Mouse (Mus musculus) C2C12 (cell line): ENCODE measurements around the gene Gm49405. TPM values are rescaled to one million over a fixed set of nuclear protein-coding genes. Genes with fewer than 3 reads are reported as not detected.
"Not testable (repeated sequence)": the region's sequence is repeated elsewhere in the genome, so short reads cannot be mapped to it uniquely, and the experiment has no call there.

Experiments used
- H3K27me3 ChIP-seq: one replicate; pipeline ENCODE4 v1.6.1; 2011; ENCODE audit not compliant: control insufficient read depth, insufficient read depth, insufficient read length
- H3K36me3 ChIP-seq: one replicate; pipeline ENCODE4 v1.6.1; 2011; ENCODE audit not compliant: control insufficient read depth, insufficient read depth
- H3K4me3 ChIP-seq: one replicate; pipeline ENCODE4 v1.5.1; 2011; ENCODE audit warnings: mild to moderate bottlenecking, control low read depth; ENCODE audit not compliant: poor library complexity, insufficient read depth, severe bottlenecking
- H3K79me2 ChIP-seq: one replicate; pipeline ENCODE4 v1.6.1; 2011; ENCODE audit not compliant: control insufficient read depth, insufficient read depth
- H3K79me3 ChIP-seq: one replicate; pipeline ENCODE4 v1.6.1; 2011; ENCODE audit warnings: low read depth, control low read depth
- H3ac ChIP-seq: one replicate; pipeline ENCODE3; 2011; ENCODE audit warnings: low read depth; ENCODE audit not compliant: control insufficient read depth, insufficient read length
- CEBPB ChIP-seq: IDR thresholded peaks from one replicate; pipeline ENCODE4 v1.6.1; 2011; ENCODE audit warnings: low read depth, mild to moderate bottlenecking, control low read depth, moderate library complexity
- CTCF ChIP-seq: IDR thresholded peaks from one replicate; pipeline ENCODE4 v1.5.1; 2011; ENCODE audit not compliant: control insufficient read depth, insufficient read depth, insufficient read length
- FOSL1 ChIP-seq: IDR thresholded peaks from one replicate; pipeline ENCODE4 v1.8.0; 2011; ENCODE audit warnings: mild to moderate bottlenecking, low read length; ENCODE audit not compliant: poor library complexity, insufficient read depth, severe bottlenecking
- MAX ChIP-seq: IDR thresholded peaks from one replicate; pipeline ENCODE4 v1.6.1; 2011; ENCODE audit warnings: mild to moderate bottlenecking, control low read depth
- MYOD1 ChIP-seq: IDR thresholded peaks from one replicate; pipeline ENCODE4 v1.6.1; 2011; ENCODE audit warnings: low read depth; ENCODE audit not compliant: control insufficient read depth, insufficient read length
- MYOG ChIP-seq: IDR thresholded peaks from one replicate; pipeline ENCODE4 v1.6.1; 2011; ENCODE audit not compliant: control insufficient read depth, insufficient read length; ENCODE audit errors: extremely low read depth
- USF1 ChIP-seq: IDR thresholded peaks from one replicate; pipeline ENCODE4 v1.6.1; 2011; ENCODE audit warnings: low read depth, mild to moderate bottlenecking, control low read depth, moderate library complexity
- long read RNA-seq, 2 experiments: library from polyadenylated mRNA; unstranded; transcript quantifications; one replicate each; pipeline ENCODE4 v2.0.0; 2019 to 2020
- polyA plus RNA-seq: library from polyadenylated mRNA; unstranded; fragments of >200 nt; fragmentation: generic; extraction: Trizol; gene quantifications from one replicate; pipeline ENCODE4 v1.2.1, GENCODE M21; 2012; ENCODE audit warnings: missing spikeins

Gene Gm49405
- 0.28 TPM for polyA plus RNA-seq
- long read RNA-seq, experiment 1, result 0 reads
- long read RNA-seq, experiment 2, partial matches to known transcripts, result 0 of 1 reads
- long read RNA-seq, experiment 2, other reads (novel, unspliced or antisense), result 0 of 1 reads

DNA sequence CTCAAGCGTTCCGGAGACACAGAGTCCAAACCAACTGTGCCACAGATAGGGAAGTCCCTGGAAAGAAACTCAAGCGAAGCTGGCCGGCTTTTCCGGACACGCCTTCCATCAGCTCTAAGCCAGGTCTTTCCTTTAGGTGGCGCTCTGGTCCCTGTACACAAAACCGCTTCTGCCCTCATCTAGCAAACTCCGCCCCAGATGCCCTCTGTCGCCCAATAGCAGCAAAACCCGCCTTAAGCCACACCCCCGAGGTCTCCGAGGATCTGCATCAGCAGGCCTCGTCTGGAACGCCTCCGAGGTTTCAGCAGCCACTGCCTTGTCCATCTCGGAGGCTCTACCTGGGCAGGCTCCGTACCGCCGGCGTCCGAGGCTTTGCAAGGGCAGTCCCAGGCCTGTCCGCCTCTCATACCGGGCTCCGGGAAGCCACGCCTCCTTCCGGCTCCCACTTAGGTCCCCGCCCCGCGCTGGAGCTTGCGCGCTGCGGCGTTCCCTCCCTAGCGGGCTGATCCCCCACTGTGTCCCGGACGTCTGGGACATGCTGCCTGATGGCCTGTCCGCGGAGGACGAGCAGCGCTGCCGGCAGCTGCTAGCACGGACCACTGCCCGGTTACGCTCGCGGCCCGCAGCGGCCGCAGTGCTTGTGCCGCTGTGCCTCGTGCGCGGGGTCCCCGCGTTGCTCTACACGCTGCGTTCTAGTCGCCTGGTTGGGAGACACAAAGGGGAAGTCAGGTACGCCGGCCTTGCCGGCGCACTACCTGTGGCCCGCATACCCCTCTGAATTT, at the start of gene Gm49405, which contains the start of gene Nudt8:
Gm49405 (plus strand) TSS at position 508 of the 782 bp plus-strand sequence.
Nudt8 (plus strand) TSS at position 462 of the 782 bp plus-strand sequence.
- Histone ChIP-seq H3K27me3 (no peaks in the 10 kb centered on the region), H3K79me3 (no peaks in the 10 kb centered on the region), H3K36me3 (peaks cover 2% of the 10 kb centered on the region), H3K79me2 (no peaks in the 10 kb centered on the region), H3K4me3 (peak within 1 kb of the TSS; percentile 69), H3ac (peak within 1 kb of the TSS; percentile 76)
- no peak for TF ChIP-seq USF1
- TF ChIP-seq MAX, result peak; percentile 53
- TF ChIP-seq CTCF, result peak; percentile 50

DNA sequence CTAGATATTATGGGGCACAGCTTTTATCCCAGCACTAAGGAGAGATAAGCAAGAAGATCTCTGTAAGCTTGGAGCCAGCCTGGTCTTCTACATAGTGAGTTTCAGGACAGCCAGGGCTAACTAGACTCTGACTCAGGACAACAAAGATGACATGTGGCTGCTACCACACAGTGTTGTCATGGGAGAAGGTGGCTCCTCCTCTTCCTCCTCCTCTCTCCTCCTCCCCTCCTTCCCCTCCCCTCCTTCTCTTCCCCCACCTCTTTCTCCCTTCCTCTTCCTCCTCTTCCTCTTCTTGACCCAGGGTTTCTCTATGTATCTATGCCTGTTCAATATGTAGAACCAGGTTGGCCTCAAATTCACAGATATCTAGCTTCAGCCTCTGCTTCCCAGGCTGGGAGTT, 49.0 kb upstream of the Gm49405 start:
- TF ChIP-seq CTCF (no peak), MYOD1 (no peak), USF1 (no peak), CEBPB (no peak), MAX (no peak), MYOG (no peak), FOSL1 (no peak)
- H3K27me3 ChIP-seq, result no peaks in the 10 kb centered on the region
- no peak overlapping the region for H3ac ChIP-seq
- H3K79me2 ChIP-seq, result no peaks in the 10 kb centered on the region
- H3K79me3 ChIP-seq, result no peaks in the 10 kb centered on the region
- no peak overlapping the region for H3K4me3 ChIP-seq
- no peaks in the 10 kb centered on the region for H3K36me3 ChIP-seq

DNA sequence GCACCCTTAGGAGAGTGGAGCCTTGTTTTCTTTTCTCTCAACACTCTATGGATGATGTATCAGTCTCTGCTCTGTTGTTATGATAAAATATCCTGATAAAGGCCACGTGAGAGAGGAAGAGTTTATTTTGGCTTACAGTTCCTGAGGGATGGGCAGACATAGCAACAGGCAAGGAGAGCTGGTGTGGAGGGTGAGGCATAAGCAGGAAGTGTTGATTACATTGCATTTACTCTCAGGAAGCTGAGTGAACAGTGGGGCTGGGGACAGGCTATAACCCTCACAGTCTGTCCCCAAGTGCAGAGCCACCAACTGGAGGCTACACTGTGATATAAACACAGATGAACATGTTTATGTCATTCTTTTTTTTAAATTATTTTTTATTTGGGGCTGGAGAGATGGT, 48.3 kb upstream of the Gm49405 start:
- no peak for TF ChIP-seq MAX
- TF ChIP-seq FOSL1, result no peak
- TF ChIP-seq MYOG, result no peak
- no peak for TF ChIP-seq MYOD1
- TF ChIP-seq CEBPB, result no peak
- no peak for TF ChIP-seq USF1
- TF ChIP-seq CTCF, result no peak
- H3K4me3 ChIP-seq, result no peak overlapping the region

DNA sequence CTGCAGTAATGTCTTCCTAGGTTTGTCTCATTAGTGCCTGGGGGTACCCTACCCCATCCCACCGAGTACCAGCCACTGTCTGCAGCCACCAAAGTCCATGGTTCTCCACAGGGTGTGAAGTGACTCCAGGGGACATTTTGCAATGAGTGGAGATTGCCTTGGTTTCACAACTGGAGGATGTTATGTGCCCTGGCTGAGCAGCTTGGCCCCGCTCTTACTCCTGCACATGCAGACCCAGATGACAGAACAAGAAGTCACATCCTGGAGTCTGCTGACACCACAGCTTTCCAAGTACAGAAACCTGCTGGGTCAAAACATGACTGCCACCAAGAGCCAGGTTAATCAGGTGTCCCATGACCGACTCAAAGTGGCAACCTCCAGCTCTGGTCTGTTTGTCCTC, 45.4 kb upstream of the Gm49405 start:
- TF ChIP-seq CTCF, result no peak
- TF ChIP-seq MYOD1, result no peak
- no peak for TF ChIP-seq CEBPB

More for the DNA sequence above, 48.3 kb upstream of the Gm49405 start:
- Histone ChIP-seq H3K79me3 (no peaks in the 10 kb centered on the region), H3ac (no peak overlapping the region), H3K36me3 (no peaks in the 10 kb centered on the region), H3K27me3 (no peaks in the 10 kb centered on the region), H3K79me2 (no peaks in the 10 kb centered on the region)

DNA sequence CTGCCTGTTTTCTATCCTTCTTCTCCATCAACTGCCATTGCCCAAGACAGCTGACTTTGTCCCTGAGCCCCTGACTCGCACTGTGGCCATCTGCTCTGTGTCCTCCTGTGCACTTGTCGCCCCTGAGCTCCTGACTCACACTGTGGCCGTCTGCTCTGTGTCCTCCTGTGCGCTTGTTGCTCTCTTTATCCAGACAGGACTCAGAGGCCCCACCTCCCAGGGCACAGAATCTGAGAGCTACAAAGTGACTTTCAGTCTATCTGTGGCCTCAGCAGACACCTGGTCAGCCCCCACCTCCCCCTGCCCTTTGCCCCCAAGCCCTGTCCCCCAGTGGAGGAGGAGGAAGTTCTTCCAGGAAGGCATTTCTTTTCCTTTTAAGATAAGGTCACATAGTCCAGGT, 44.6 kb upstream of the Gm49405 start:
- H3K36me3 ChIP-seq, result no peaks in the 10 kb centered on the region
- no peak overlapping the region for H3ac ChIP-seq
- H3K79me3 ChIP-seq, result no peaks in the 10 kb centered on the region
- no peak for TF ChIP-seq USF1
- no peak for TF ChIP-seq CTCF
- no peak for TF ChIP-seq MYOD1
- no peak for TF ChIP-seq MAX
- TF ChIP-seq FOSL1, result no peak
- no peak for TF ChIP-seq CEBPB
- no peak for TF ChIP-seq MYOG
- no peak overlapping the region for H3K4me3 ChIP-seq
- H3K27me3 ChIP-seq, result no peaks in the 10 kb centered on the region
- no peaks in the 10 kb centered on the region for H3K79me2 ChIP-seq

More for the DNA sequence above, 45.4 kb upstream of the Gm49405 start:
- no peaks in the 10 kb centered on the region for H3K79me3 ChIP-seq
- H3ac ChIP-seq, result no peak overlapping the region
- no peak overlapping the region for H3K4me3 ChIP-seq
- H3K27me3 ChIP-seq, result no peaks in the 10 kb centered on the region
- H3K36me3 ChIP-seq, result no peaks in the 10 kb centered on the region
- H3K79me2 ChIP-seq, result no peaks in the 10 kb centered on the region

DNA sequence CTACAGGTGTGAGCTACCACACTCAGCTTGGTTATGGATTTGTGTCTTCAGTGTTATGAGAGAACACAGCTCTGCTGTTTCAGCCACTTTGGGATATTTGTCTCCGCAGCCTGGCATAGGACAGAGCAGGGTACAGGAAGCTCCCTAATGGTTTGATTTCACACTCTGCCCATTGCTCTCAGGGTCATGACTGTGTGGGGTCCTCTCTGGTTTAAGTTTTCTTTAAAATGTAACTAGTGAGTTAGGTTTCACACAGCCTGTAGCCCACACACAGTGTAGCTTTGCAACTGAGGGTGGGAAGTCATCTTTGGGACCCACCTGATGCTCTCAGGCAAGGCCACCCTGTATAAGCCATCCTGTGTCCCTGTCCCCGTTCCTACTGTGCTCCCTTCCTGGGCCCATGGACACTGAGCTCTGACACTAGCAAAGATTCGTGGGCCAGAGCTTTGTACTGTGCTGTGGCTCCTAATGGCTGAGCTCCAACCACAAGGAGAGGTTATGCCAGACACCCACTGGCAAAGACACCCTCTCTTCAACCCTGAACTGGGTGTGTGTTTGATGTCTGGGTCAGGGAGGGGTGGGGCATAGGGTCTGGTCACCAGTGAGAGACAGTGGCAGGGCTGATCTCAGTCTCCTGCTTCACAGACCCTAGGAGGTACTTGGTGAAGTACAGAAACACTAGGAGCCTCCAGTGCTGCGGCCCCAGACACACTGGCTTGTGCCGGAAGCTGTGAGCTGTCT, 43.0 kb upstream of the Gm49405 start:
- H3K4me3 ChIP-seq, H3K27me3 ChIP-seq, H3ac ChIP-seq, H3K79me3 ChIP-seq, H3K36me3 ChIP-seq, H3K79me2 ChIP-seq: not testable (repeated sequence)
